Mouse (Mus musculus): ENCODE data around the gene Gpr182.

GRCm38 (mm10) chr10:127776011-127776410 lies 24.5 kb upstream of the Gpr182 start, which contains the start of gene Rdh9:
- TF ChIP-seq CTCF (IDR thresholded peaks at IDR 0.05 in 2 of 3, conservative IDR thresholded peaks at IDR 0.05 in 1 of 3; ENCODE audit: control insufficient read depth in 1 of 3, insufficient read depth in 1 of 3, low read depth in 2 of 3, low read length in 3 of 3, poor library complexity in 1 of 3, severe bottlenecking in 1 of 3) (no peak), GATA1 (IDR thresholded peaks at IDR 0.05; ENCODE audit: low read depth, low read length) (no peak), ZMIZ1 (IDR thresholded peaks at IDR 0.05; ENCODE audit: low read depth, low read length) (no peak), UBTF (IDR thresholded peaks at IDR 0.05; ENCODE audit: borderline replicate concordance, insufficient read depth, low read depth, low read length) (no peak), POLR2A (IDR thresholded peaks at IDR 0.05; ENCODE audit: control insufficient read depth in 1 of 2, insufficient read depth in 1 of 2, low read depth in 1 of 2, low read length in 2 of 2, poor library complexity in 1 of 2) (no peak), POLR2AphosphoS2 (IDR thresholded peaks at IDR 0.05; ENCODE audit: low read length) (no peak), SIN3A (IDR thresholded peaks at IDR 0.05; ENCODE audit: low read length) (no peak), SMC3 (IDR thresholded peaks at IDR 0.05; ENCODE audit: low read depth, low read length) (no peak), ZC3H11A (IDR thresholded peaks at IDR 0.05; ENCODE audit: low read depth, low read length) (no peak), TAL1 (IDR thresholded peaks at IDR 0.05; ENCODE audit: low read length) (no peak), RAD21 (IDR thresholded peaks at IDR 0.05; ENCODE audit: low read depth, low read length) (no peak), EP300 (IDR thresholded peaks at IDR 0.05; ENCODE audit: low read depth in 1 of 2, low read length in 2 of 2) (no peak), NELFE (IDR thresholded peaks at IDR 0.05; ENCODE audit: low read depth, low read length) (no peak)

Data from MEL (cell line).